19 mouse cellular contexts compared by ENCODE assay signal in genomic region chr2:157376995-157377394, GRCm38 (mm10). TPM values are rescaled to one million over a fixed set of nuclear protein-coding genes. Genes with fewer than 3 reads are reported as not detected.
"Had no signal": no experiment of that assay in that cellular context is flagged by ENCODE, and none has a peak within 500 bp of the region (broad histone marks: within the 10 kb centered on the region; RNA-seq: fewer than 3 reads in every experiment).

No protein-coding gene starts in this region.

- H3K27me3 ChIP-seq: limb, embryonic 13.5 days; midbrain, embryonic 15.5 days had no signal

- DNase-seq: kidney, adult 9 months; kidney, postnatal 36 days; left cerebral cortex, postnatal 4 days; lung, adult 18-20 months; lung, postnatal 4 days; right cerebral cortex, postnatal 14 days; thymus, postnatal 4 days had no signal

- H3K9ac ChIP-seq: limb, embryonic 13.5 days; liver, embryonic 14.5 days; midbrain, embryonic 15.5 days had no signal

- H3K27ac ChIP-seq: kidney, postnatal 0 days; limb, embryonic 13.5 days; liver, embryonic 14.5 days had no signal

- H3K4me3 ChIP-seq: layer of hippocampus, adult 2 months; limb, embryonic 13.5 days had no signal

- H3K9me3 ChIP-seq: limb, embryonic 13.5 days; midbrain, embryonic 10.5 days; midbrain, embryonic 15.5 days had no signal

RNA-seq across cellular contexts. Expression of gene Ghrh, which starts 29.7 kb away (rescaled TPM):
- total RNA-seq: layer of hippocampus, adult 2 months; layer of hippocampus, postnatal 10 days; left cerebral cortex, postnatal 4 days; liver, adult 2 months; megakaryocyte, adult 5-6 weeks; monocyte, adult 5-6 weeks had no signal
- polyA plus RNA-seq: kidney, postnatal 0 days; limb, embryonic 13.5 days; liver, adult 2 months; lung, embryonic 16.5 days; neural tube, embryonic 14.5 days had no signal
